Mouse (Mus musculus) hindbrain, embryonic 16.5 days (tissue): Measurements from ENCODE around the gene Ptpn13. TPM values are rescaled to one million over a fixed set of nuclear protein-coding genes. Genes with fewer than 3 reads are reported as not detected.

ENCODE experiments used
- ATAC-seq: fragments of 200-750 bp; cut with Nextera tagmentation; 2 replicates; pipeline ENCODE4 v1.8.0; 2017; ENCODE audit warnings: moderate TSS enrichment, moderate library complexity
- H3K27ac ChIP-seq: fragments of 300-500 bp; sonication (generic); 2 replicates; pipeline ENCODE4 v1.5.1; 2014; ENCODE audit warnings: low read depth, mild to moderate bottlenecking, control low read depth, low read length, moderate library complexity
- H3K27me3 ChIP-seq: fragments of 300-500 bp; sonication (generic); replicated peaks from 2 replicates; pipeline ENCODE4 v1.6.1; 2014; ENCODE audit warnings: low read length; ENCODE audit not compliant: control insufficient read depth, insufficient read depth
- H3K36me3 ChIP-seq: fragments of 300-500 bp; sonication (generic); 2 replicates; pipeline ENCODE4 v1.6.1; 2014; ENCODE audit warnings: mild to moderate bottlenecking, low read length, moderate library complexity, mixed read lengths; ENCODE audit not compliant: control insufficient read depth, insufficient read depth
- H3K4me1 ChIP-seq: fragments of 300-500 bp; sonication (generic); 2 replicates; pipeline ENCODE4 v1.6.1; 2014; ENCODE audit warnings: low read depth, low read length; ENCODE audit not compliant: control insufficient read depth, insufficient read depth
- H3K4me2 ChIP-seq: fragments of 300-500 bp; sonication (generic); 2 replicates; pipeline ENCODE4 v1.6.1; 2014; ENCODE audit warnings: mild to moderate bottlenecking, low read length, control low read depth, moderate library complexity
- H3K4me3 ChIP-seq: fragments of 300-500 bp; sonication (generic); 2 replicates; pipeline ENCODE4 v1.5.1; 2014; ENCODE audit warnings: mild to moderate bottlenecking, low read length, control low read depth, moderate library complexity
- H3K9ac ChIP-seq: fragments of 300-500 bp; sonication (generic); 2 replicates; pipeline ENCODE4 v1.6.1; 2014; ENCODE audit warnings: low read depth, mild to moderate bottlenecking, control low read depth, low read length, moderate library complexity
- H3K9me3 ChIP-seq: fragments of 300-500 bp; sonication (generic); 2 replicates; pipeline ENCODE4 v1.6.1; 2014; ENCODE audit warnings: mild to moderate bottlenecking, low read length, moderate library complexity; ENCODE audit not compliant: control insufficient read depth
- WGBS: fragments of 180-500 bp; shearing (Covaris S2); extraction: QIAGEN DNeasy Blood & Tissue Kit; methylation state at CpG from one replicate; pipeline ENCODE4 v1.1.7; 2014; 5-methylcytosine and 5-hydroxymethylcytosine counted together
- polyA plus RNA-seq: library from polyadenylated mRNA; unstranded; fragments of >200 nt; fragmentation: Nextera tagmentation; extraction: Ambion mirVana; gene quantifications from 2 replicates; pipeline ENCODE4 v1.2.1, GENCODE M21; 2015

The Ptpn13 gene
- polyA plus RNA-seq, 1 experiment from 2014 or later, result 3.3 TPM

DNA sequence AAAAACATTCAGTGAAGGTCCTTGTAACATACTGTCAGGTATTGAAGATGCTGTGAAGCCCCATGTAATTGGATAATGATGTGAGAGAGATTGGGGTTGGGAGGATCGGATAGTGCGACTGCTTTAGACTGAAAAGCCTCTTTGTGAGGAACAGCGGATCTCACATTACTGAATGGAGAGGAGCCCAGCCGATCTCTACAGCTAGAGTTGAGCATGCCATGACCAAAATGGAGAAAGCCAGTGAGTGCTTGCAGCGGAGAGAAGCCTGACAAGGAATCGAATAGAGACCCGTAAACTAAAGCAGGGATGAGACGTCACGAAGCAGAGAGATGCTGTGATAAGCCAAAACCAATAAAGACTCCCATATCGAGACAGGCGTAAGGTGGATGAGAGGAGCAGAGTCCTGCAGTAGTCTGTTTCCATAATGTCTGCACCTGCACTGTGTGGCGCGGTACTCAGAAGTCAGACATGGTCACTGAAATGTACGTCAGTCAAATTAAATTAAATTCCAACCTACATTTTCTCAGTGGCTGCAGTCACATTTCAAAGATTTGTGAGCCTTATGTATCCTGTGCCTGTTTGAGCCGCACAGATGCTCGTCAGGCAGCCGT lies 22.9 kb downstream of the Ptpn13 start:
- H3K27me3 ChIP-seq, result no peaks in the 10 kb centered on the region
- 47% methylated on average over 17 of the region's 17 CpGs for WGBS
- H3K36me3 ChIP-seq, result no peaks in the 10 kb centered on the region
- H3K9ac ChIP-seq, result no peak overlapping the region
- peaks cover 3% of the 10 kb centered on the region; the same call in 1 of the 2 replicates for H3K9me3 ChIP-seq
- H3K4me2 ChIP-seq, result peak overlapping the region; percentile 41
- no peak overlapping the region for H3K4me3 ChIP-seq
- H3K4me1 ChIP-seq, result peaks cover 6% of the 10 kb centered on the region
- ATAC-seq, result peak; percentile 60; the same call in 1 of the 2 replicates
- H3K27ac ChIP-seq, result peak overlapping the region; percentile 12; the same call in 1 of the 2 replicates

GRCm38 (mm10) chr5:103448470-103448869 lies 23.5 kb downstream of the Ptpn13 start:
- Histone ChIP-seq H3K27ac (no peak overlapping the region; the same call in 1 of the 2 replicates), H3K36me3 (no peaks in the 10 kb centered on the region), H3K9ac (no peak overlapping the region), H3K27me3 (no peaks in the 10 kb centered on the region), H3K4me1 (peaks cover 6% of the 10 kb centered on the region), H3K9me3 (peaks cover 3% of the 10 kb centered on the region; the same call in 1 of the 2 replicates), H3K4me3 (no peak overlapping the region), H3K4me2 (peak overlapping the region; percentile 41)
- 0 out of 2 replicates have a peak, but pooled peaks have one; percentile 52 for ATAC-seq
- WGBS, result 16% methylated on average over 1 of the region's 1 CpGs

DNA sequence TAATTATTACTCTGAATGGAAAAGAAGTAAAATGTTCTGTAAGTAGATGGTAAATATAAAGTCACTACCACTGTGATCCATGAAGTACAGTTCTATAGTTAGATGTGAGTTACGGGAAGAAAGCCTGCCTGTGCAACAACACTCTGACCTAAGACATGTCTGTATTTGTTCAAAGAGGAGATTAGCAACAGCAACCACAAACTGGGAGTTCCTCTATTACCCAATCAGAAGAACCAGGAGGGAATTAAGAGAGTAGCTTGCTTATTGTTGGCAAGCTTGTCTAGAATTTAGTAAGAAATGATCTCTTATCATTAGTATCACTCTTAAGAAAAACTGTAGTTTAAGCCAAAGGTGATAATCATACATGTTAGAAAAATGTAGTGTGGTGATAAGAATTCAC lies 25.7 kb downstream of the Ptpn13 start:
- H3K36me3 ChIP-seq, result no peaks in the 10 kb centered on the region
- no peak overlapping the region for H3K4me2 ChIP-seq
- H3K27ac ChIP-seq, result no peak overlapping the region
- H3K27me3 ChIP-seq, result no peaks in the 10 kb centered on the region
- no peak overlapping the region for H3K9ac ChIP-seq
- ATAC-seq, result no peak
- peaks cover 3% of the 10 kb centered on the region; the same call in 1 of the 2 replicates for H3K9me3 ChIP-seq
- H3K4me1 ChIP-seq, result peaks cover 6% of the 10 kb centered on the region
- 95% methylated on average over 1 of the region's 1 CpGs for WGBS
- no peak overlapping the region for H3K4me3 ChIP-seq

GRCm38 (mm10) chr5:103453361-103454140 lies 28.6 kb downstream of the Ptpn13 start:
- WGBS, result 72% methylated on average over 14 of the region's 14 CpGs

GRCm38 (mm10) chr5:103456794-103457193 lies 31.8 kb downstream of the Ptpn13 start:
- Histone ChIP-seq H3K36me3 (no peaks in the 10 kb centered on the region), H3K4me1 (peaks cover 2% of the 10 kb centered on the region; the same call in 1 of the 2 replicates), H3K4me3 (no peak overlapping the region), H3K27me3 (no peaks in the 10 kb centered on the region), H3K27ac (no peak overlapping the region), H3K9me3 (no peaks in the 10 kb centered on the region), H3K9ac (no peak overlapping the region), H3K4me2 (no peak overlapping the region)
- no peak for ATAC-seq
- WGBS, result 95% methylated on average over 1 of the region's 1 CpGs

More at GRCm38 (mm10) chr5:103453361-103454140, 28.6 kb downstream of the Ptpn13 start:
- Histone ChIP-seq H3K27me3 (no peaks in the 10 kb centered on the region), H3K4me2 (no peak overlapping the region), H3K9ac (no peak overlapping the region), H3K27ac (no peak overlapping the region), H3K36me3 (no peaks in the 10 kb centered on the region), H3K4me3 (no peak overlapping the region), H3K4me1 (peaks cover 3% of the 10 kb centered on the region), H3K9me3 (peaks cover 3% of the 10 kb centered on the region; the same call in 1 of the 2 replicates)
- no peak for ATAC-seq

DNA sequence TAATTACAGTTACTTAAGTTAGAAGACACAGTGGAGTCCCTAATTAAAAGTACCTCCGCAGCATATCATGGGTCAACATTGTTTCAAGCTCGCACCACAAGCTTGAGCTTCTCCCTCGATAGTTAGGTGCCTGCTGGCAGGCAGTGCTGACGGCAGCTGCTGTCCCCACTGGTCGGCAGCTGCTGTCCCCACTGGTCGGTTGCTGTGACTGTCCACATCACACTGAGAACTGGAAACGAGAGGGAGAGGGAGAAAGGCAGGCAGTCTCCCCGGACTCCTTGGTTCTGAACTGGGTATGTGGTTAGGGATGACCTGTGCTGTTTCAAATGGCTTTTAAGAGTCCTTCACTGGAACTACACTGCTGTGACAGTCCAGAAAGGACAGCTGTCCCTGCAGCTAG lies 33.4 kb downstream of the Ptpn13 start:
- Histone ChIP-seq H3K4me1 (peaks cover 2% of the 10 kb centered on the region; the same call in 1 of the 2 replicates), H3K27ac (no peak overlapping the region)
- 29% methylated on average over 8 of the region's 8 CpGs for WGBS

DNA sequence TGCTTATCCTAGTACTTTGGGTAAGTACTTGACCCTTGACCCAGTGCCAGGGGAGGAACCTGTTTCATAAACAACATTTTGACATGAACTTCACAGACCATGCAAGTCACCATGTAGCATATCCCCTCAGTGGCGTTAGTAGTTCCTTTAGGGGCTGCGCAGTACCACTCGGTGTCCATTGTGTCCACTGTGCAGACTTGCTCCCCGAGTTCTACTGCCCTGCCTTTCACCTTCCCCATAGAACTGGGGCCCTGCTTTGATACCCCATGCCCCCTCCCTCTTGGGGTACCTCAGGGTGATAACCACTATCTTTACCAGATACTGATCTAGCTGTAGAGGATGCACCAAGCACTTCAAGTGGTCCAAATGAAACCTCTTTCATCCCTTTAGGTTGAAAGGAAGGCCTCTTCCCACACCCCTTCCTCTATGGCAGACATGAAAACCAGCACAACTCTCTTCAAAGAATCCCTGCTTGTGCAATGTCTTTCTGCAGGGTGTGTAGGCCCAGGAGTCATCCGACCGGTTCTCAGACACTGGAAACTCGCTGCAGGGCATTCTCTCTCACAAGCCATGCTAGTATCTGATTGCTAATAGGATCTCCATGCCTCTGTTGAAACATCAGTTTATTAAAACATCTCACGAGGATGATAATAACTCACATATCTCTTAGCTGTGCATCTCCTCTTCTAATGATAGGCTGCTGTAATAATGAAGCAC lies 34.1 kb downstream of the Ptpn13 start:
- no peak for ATAC-seq
- no peaks in the 10 kb centered on the region for H3K27me3 ChIP-seq
- no peaks in the 10 kb centered on the region for H3K9me3 ChIP-seq
- no peak overlapping the region for H3K4me3 ChIP-seq
- H3K4me1 ChIP-seq, result peaks cover 2% of the 10 kb centered on the region; the same call in 1 of the 2 replicates
- WGBS, result 82% methylated on average over 8 of the region's 8 CpGs
- no peak overlapping the region for H3K27ac ChIP-seq
- no peaks in the 10 kb centered on the region for H3K36me3 ChIP-seq
- H3K4me2 ChIP-seq, result no peak overlapping the region
- no peak overlapping the region for H3K9ac ChIP-seq

More for the DNA sequence above, 33.4 kb downstream of the Ptpn13 start:
- H3K4me2 ChIP-seq, result no peak overlapping the region
- no peak; the same call in 1 of the 2 replicates for ATAC-seq
- no peaks in the 10 kb centered on the region for H3K36me3 ChIP-seq
- no peak overlapping the region for H3K9ac ChIP-seq
- H3K9me3 ChIP-seq, result no peaks in the 10 kb centered on the region
- H3K27me3 ChIP-seq, result no peaks in the 10 kb centered on the region
- H3K4me3 ChIP-seq, result no peak overlapping the region

GRCm38 (mm10) chr5:103460903-103461302 lies 35.9 kb downstream of the Ptpn13 start:
- H3K36me3 ChIP-seq, result no peaks in the 10 kb centered on the region
- no peak overlapping the region for H3K4me3 ChIP-seq
- no peak overlapping the region for H3K27ac ChIP-seq
- no peak overlapping the region for H3K4me2 ChIP-seq
- no peak for ATAC-seq
- H3K9me3 ChIP-seq, result no peaks in the 10 kb centered on the region
- no peaks in the 10 kb centered on the region for H3K27me3 ChIP-seq
- 85% methylated on average over 6 of the region's 6 CpGs for WGBS
- no peak overlapping the region for H3K9ac ChIP-seq
- peaks cover 2% of the 10 kb centered on the region; the same call in 1 of the 2 replicates for H3K4me1 ChIP-seq
